Mouse (Mus musculus) thymus, postnatal 14 days (tissue): Measurements from ENCODE around the gene Tpbg.
A peak's percentile ranks its signal among the peaks of the same experiment; 100 is the strongest.
"Not testable (repeated sequence)": the region's sequence is repeated elsewhere in the genome, so short reads cannot be mapped to it uniquely, and the experiment has no call there.

ENCODE experiments used
- DNase-seq: peaks from one replicate; pipeline ENCODE4 v3.0.0; 2021

Gene Tpbg

GRCm38 (mm10) chr9:85842351-85843011 is at the start of gene Tpbg:
Tpbg (plus strand) TSS chr9:85842380.
- peak; percentile 3 for DNase-seq

GRCm38 (mm10) chr9:85801986-85802385 is 40.2 kb upstream of the Tpbg start:
- DNase-seq = not testable (repeated sequence)

- no peak for DNase-seq
Observed at GRCm38 (mm10) chr9:85802563-85802962, 39.6 kb upstream of the Tpbg start.

- no peak for DNase-seq
Observed at GRCm38 (mm10) chr9:85806411-85806810, 35.8 kb upstream of the Tpbg start.

- no peak for DNase-seq
Observed at GRCm38 (mm10) chr9:85809246-85809645, 32.9 kb upstream of the Tpbg start.

- no peak for DNase-seq
Observed at GRCm38 (mm10) chr9:85820829-85821228, 21.4 kb upstream of the Tpbg start.

GRCm38 (mm10) chr9:85835521-85836425 is 6.4 kb upstream of the Tpbg start:
- no peak for DNase-seq

- DNase-seq = no peak
Observed at GRCm38 (mm10) chr9:85839626-85840025, 2.6 kb upstream of the Tpbg start.

- no peak for DNase-seq
Observed at GRCm38 (mm10) chr9:85841891-85842290, 289 bp upstream of the Tpbg start.

GRCm38 (mm10) chr9:85843031-85843890 is 1.1 kb downstream of the Tpbg start:
- peak; percentile 6 for DNase-seq

GRCm38 (mm10) chr9:85843891-85844646 is 1.9 kb downstream of the Tpbg start:
- DNase-seq = no peak

GRCm38 (mm10) chr9:85844647-85844983 is 2.4 kb downstream of the Tpbg start:
- DNase-seq = no peak

GRCm38 (mm10) chr9:85846186-85846585 is 4.0 kb downstream of the Tpbg start:
- DNase-seq = no peak

- DNase-seq = no peak
Observed at GRCm38 (mm10) chr9:85854780-85855179, 12.6 kb downstream of the Tpbg start.

- DNase-seq = no peak
Observed at GRCm38 (mm10) chr9:85856511-85856910, 14.3 kb downstream of the Tpbg start.

- DNase-seq = no peak
Observed at GRCm38 (mm10) chr9:85861065-85861464, 18.9 kb downstream of the Tpbg start.

GRCm38 (mm10) chr9:85862562-85862961 is 20.4 kb downstream of the Tpbg start:
- DNase-seq = no peak

GRCm38 (mm10) chr9:85872908-85873307 is 30.7 kb downstream of the Tpbg start:
- DNase-seq = no peak

- no peak for DNase-seq
Observed at GRCm38 (mm10) chr9:85893681-85894080, 51.5 kb downstream of the Tpbg start.
